Mouse (Mus musculus): ENCODE data around the gene Lpcat2b. TPM values are rescaled to one million over a fixed set of nuclear protein-coding genes. Genes with fewer than 3 reads are reported as not detected.

The Lpcat2b gene
- not detected for polyA plus RNA-seq (2015; fragmentation: Illumina TruSeq; extraction: RNeasy Lipid Tissue Mini Kit (QIAGEN cat#74804); ENCODE audit: insufficient read depth, low replicate concordance)

DNA sequence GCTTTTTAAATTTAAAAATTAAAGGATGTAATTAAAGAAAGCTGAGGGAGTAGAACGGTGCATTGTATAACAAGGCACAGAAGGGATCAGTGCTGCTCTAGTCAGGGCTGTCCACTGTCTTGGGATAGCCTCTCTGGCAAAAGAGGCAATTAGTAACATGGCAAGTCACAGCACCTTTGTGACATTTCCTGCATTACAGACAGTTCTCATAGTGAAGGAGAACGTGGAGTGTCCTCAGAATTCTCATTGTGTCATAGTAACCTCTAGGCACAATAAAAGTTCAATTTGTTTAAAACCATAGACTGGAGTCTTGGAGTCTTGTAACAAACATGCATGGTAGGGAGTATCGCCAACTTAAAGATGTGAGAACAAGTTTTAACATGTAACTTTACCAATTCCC is at the start of gene Lpcat2b:
Gene Lpcat2b (plus strand): TSS at position 301 of the 400 bp plus-strand sequence.

DNA sequence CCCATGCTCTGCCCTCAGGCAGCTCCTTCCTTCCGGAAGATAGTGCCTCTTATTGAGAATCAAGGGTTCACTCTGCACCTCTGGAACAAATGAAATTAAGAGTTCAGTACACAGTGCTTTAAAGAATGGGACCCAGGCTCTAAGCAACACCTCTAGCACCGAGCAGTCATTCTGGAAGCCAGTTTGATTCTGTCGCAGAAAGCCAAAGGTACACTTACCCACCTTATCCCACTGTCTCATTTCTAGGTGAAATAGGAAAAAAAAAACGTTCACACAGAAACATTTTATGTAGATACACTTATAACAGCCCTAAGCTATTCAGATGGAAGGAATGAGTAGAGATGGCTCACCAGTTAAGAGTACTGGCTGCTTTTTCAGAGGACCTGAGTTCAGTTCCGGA is 28.9 kb upstream of the Lpcat2b start, which contains the start of gene Ephx4:
Gene Ephx4 (plus strand): TSS at position 301 of the 400 bp plus-strand sequence.

GRCm38 (mm10) chr5:107437464-107438281 is 6.3 kb downstream of the Lpcat2b start, which contains the start of gene Btbd8:
Gene Btbd8, plus strand, starts transcription at chr5:107437997.

Other genes with a start within 250 kb of the Lpcat2b start
- gene Tgfbr3, start 141.9 kb upstream of the Lpcat2b start, polyA plus RNA-seq (2015; fragmentation: Illumina TruSeq; extraction: RNeasy Lipid Tissue Mini Kit (QIAGEN cat#74804); ENCODE audit: insufficient read depth, low replicate concordance): 26.6 TPM
- 1.6 TPM for gene Brdt, start 100.4 kb upstream of the Lpcat2b start, polyA plus RNA-seq (2015; fragmentation: Illumina TruSeq; extraction: RNeasy Lipid Tissue Mini Kit (QIAGEN cat#74804); ENCODE audit: insufficient read depth, low replicate concordance)
- 1.1 TPM for gene Ephx4, start 28.8 kb upstream of the Lpcat2b start, polyA plus RNA-seq (2015; fragmentation: Illumina TruSeq; extraction: RNeasy Lipid Tissue Mini Kit (QIAGEN cat#74804); ENCODE audit: insufficient read depth, low replicate concordance)
- gene Btbd8, start 6.4 kb downstream of the Lpcat2b start, polyA plus RNA-seq (2015; fragmentation: Illumina TruSeq; extraction: RNeasy Lipid Tissue Mini Kit (QIAGEN cat#74804); ENCODE audit: insufficient read depth, low replicate concordance): 9.1 TPM
- gene Gm42669, start 76.1 kb downstream of the Lpcat2b start, polyA plus RNA-seq (2015; fragmentation: Illumina TruSeq; extraction: RNeasy Lipid Tissue Mini Kit (QIAGEN cat#74804); ENCODE audit: insufficient read depth, low replicate concordance): 0.23 TPM
- gene 1700028K03Rik, start 103.2 kb downstream of the Lpcat2b start, polyA plus RNA-seq (2015; fragmentation: Illumina TruSeq; extraction: RNeasy Lipid Tissue Mini Kit (QIAGEN cat#74804); ENCODE audit: insufficient read depth, low replicate concordance): 0.12 TPM
- gene Rpap2, start 165.8 kb downstream of the Lpcat2b start, polyA plus RNA-seq (2015; fragmentation: Illumina TruSeq; extraction: RNeasy Lipid Tissue Mini Kit (QIAGEN cat#74804); ENCODE audit: insufficient read depth, low replicate concordance): 22.7 TPM
- gene Glmn, start 166.3 kb downstream of the Lpcat2b start, polyA plus RNA-seq (2015; fragmentation: Illumina TruSeq; extraction: RNeasy Lipid Tissue Mini Kit (QIAGEN cat#74804); ENCODE audit: insufficient read depth, low replicate concordance): 26.7 TPM